Mouse (Mus musculus): ENCODE measurements around the gene Gm20388. TPM values are rescaled to one million over a fixed set of nuclear protein-coding genes. Genes with fewer than 3 reads are reported as not detected.
"Not testable (repeated sequence)": the region's sequence is repeated elsewhere in the genome, so short reads cannot be mapped to it uniquely, and the experiment has no call there.

The Gm20388 gene
- total RNA-seq, 1 experiment from 2014 or later = 35.7 TPM

- ATAC-seq (replicated peaks; ENCODE audit: low read depth, poor library complexity, severe bottlenecking) = peak; percentile 77
These were observed 1668.2 kb downstream of the Gm20388 start, which contains the start of gene Fbxo31 for GRCm38 (mm10) chr8:121578676-121579451. TSS of gene Fbxo31 (minus strand) at chr8:121578806.

DNA sequence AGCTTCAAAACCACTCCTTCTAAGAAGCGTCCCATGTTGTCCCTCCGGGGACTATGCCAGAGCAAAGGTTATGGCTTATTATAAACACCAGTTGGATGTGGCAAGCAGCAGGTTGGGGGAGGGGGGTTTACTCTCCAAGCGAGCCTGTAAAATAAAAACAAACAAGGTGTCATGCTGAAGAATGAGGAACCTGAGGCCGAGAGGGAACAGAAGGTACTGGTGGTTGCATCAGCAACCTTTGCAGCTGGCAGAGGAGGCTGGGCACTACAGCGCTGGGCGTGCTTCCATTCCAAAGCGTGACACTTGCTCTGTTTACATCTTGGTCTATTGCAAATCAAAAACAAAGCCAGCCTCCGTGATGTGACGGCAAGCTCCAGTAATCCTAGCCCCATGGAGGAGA lies 1669.8 kb downstream of the Gm20388 start:
- ATAC-seq (replicated peaks; ENCODE audit: low read depth, poor library complexity, severe bottlenecking) = no peak

DNA sequence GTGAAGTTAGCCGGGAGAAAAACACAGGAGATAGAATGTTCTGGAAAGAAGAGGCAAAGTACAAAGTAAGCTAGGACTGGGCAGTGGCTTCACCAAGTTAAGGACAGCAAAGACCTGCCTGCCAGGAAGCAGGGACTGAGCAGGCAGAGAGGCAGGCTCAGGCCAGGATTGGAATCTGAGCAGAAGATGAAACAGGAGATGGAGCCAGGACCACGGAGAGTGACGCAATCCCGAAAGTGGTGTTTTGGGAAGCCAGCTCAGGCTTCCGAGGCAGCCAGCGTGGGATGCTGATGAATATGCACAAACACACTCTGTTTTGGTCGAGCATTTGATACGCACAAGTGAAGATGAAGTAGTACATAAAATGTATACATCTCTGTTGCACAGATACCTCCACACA lies 1673.0 kb downstream of the Gm20388 start:
- ATAC-seq (replicated peaks; ENCODE audit: low read depth, poor library complexity, severe bottlenecking) = no peak

GRCm38 (mm10) chr8:121584730-121585129 lies 1674.1 kb downstream of the Gm20388 start:
- no peak for ATAC-seq (replicated peaks; ENCODE audit: low read depth, poor library complexity, severe bottlenecking)

GRCm38 (mm10) chr8:121585159-121585825 lies 1674.7 kb downstream of the Gm20388 start:
- ATAC-seq (replicated peaks; ENCODE audit: low read depth, poor library complexity, severe bottlenecking) = peak; percentile 91

GRCm38 (mm10) chr8:121588750-121589149 lies 1678.1 kb downstream of the Gm20388 start:
- no peak for ATAC-seq (replicated peaks; ENCODE audit: low read depth, poor library complexity, severe bottlenecking)

DNA sequence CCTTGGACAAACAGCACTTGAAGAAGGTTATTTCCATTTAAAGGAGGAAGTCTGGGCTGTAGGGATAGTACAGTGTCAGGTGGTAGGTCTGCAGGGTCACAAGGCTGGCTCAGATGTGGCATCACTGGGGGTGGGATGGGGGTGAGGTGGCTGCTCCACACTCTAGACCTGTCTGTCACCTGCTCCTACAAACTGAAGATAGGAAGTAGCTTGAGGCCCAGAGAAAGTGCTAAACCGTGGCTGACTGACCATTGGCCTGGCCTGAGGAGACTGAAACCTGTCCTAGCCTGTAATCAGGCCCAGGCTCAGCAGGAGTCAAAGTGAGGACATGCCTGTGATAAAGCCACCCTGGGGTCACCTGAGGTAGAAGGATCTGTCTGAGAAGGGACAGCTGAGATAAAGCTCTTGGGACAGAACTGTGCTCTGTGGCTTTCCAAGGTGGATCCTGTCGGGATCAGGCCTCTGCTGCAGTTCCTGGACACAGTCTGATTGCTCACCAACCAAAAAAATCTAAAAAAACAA lies 1678.6 kb downstream of the Gm20388 start:
- no peak for ATAC-seq (replicated peaks; ENCODE audit: low read depth, poor library complexity, severe bottlenecking)

- peak; percentile 55 for ATAC-seq (replicated peaks; ENCODE audit: low read depth, poor library complexity, severe bottlenecking)
These were observed 1679.8 kb downstream of the Gm20388 start, which contains the start of gene Map1lc3b for GRCm38 (mm10) chr8:121590203-121591177. TSS of gene Map1lc3b (plus strand) at chr8:121590361.

GRCm38 (mm10) chr8:121591178-121592066 lies 1680.8 kb downstream of the Gm20388 start:
- ATAC-seq (replicated peaks; ENCODE audit: low read depth, poor library complexity, severe bottlenecking) = peak; percentile 69

DNA sequence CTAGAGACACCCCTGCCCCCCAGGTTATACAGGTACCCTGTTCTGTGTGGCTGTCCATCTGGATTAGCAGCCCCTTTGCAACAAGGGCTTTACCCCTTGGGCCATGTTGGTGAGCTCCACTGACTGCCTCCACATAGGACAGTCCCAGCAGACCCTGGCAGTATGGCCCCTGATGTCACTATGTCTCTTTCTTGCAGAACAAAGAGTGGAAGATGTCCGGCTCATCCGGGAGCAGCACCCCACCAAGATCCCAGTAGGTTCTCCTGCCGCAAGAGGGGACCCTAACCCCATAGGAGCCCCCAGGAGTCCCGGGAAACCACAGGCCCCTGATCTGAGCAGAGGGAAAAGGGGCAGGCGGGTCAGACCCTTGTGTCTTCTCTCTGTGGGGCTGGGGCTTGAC lies 1682.7 kb downstream of the Gm20388 start:
- no peak for ATAC-seq (replicated peaks; ENCODE audit: low read depth, poor library complexity, severe bottlenecking)

- no peak for ATAC-seq (replicated peaks; ENCODE audit: low read depth, poor library complexity, severe bottlenecking)
These were observed 1683.3 kb downstream of the Gm20388 start for GRCm38 (mm10) chr8:121593983-121594382.

GRCm38 (mm10) chr8:121597492-121597891 lies 1686.9 kb downstream of the Gm20388 start:
- ATAC-seq (replicated peaks; ENCODE audit: low read depth, poor library complexity, severe bottlenecking) = not testable (repeated sequence)

GRCm38 (mm10) chr8:121598190-121598589 lies 1687.5 kb downstream of the Gm20388 start:
- no peak for ATAC-seq (replicated peaks; ENCODE audit: low read depth, poor library complexity, severe bottlenecking)

GRCm38 (mm10) chr8:121598892-121599291 lies 1688.3 kb downstream of the Gm20388 start:
- peak; percentile 67 for ATAC-seq (replicated peaks; ENCODE audit: low read depth, poor library complexity, severe bottlenecking)

DNA sequence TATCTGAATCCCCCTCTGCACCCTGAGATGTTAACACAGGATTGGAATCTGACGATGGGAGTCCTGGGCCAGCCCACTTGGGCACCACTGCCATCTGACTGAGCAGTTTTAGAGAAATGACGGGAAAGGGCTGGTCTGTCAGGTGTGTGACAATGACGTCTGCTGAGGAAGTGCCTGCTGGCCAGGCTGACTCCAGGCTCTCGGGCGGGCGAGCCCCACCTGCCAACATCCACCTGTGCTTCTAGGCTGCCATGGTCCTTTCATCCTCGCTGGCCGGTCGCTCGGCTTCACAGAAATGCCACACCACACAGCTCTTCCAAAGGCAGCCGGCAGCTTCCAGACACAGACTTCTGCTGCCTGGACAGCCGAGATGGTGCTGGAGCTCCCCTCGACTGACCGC lies 1689.2 kb downstream of the Gm20388 start:
- ATAC-seq (replicated peaks; ENCODE audit: low read depth, poor library complexity, severe bottlenecking) = no peak

DNA sequence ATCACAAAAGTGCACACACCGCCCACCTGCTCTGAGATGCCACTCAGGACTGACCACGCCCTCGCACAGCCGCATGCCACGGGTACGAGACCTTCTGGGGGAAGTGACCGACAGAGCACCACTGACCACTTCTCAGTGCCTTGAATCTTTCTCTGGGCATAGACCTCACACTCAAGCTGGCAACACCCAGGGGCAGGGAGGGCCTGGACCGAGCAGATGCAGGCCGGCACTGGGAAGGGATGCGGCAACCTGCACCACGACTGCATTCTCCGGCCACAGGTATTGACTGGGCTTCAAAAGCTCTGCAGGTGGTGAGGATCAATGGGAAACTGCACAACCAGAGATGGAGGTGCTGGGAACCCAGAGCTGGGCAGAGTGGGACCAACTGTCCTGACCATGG lies 1691.8 kb downstream of the Gm20388 start:
- ATAC-seq (replicated peaks; ENCODE audit: low read depth, poor library complexity, severe bottlenecking) = no peak

GRCm38 (mm10) chr8:121602860-121603259 lies 1692.2 kb downstream of the Gm20388 start:
- ATAC-seq (replicated peaks; ENCODE audit: low read depth, poor library complexity, severe bottlenecking) = peak; percentile 83

- ATAC-seq (replicated peaks; ENCODE audit: low read depth, poor library complexity, severe bottlenecking) = no peak
These were observed 1693.2 kb downstream of the Gm20388 start for GRCm38 (mm10) chr8:121603801-121604200.

- 0 out of 2 replicates have a peak, but pooled peaks have one; percentile 24 for ATAC-seq (replicated peaks; ENCODE audit: low read depth, poor library complexity, severe bottlenecking)
These were observed 1697.0 kb downstream of the Gm20388 start for GRCm38 (mm10) chr8:121607661-121608060.

Data from common myeloid progenitor, adult 5-6 weeks (primary cell).